Mouse (Mus musculus) adrenal gland, adult 18-20 months (tissue): ENCODE data around the gene Cwc22. TPM values are rescaled to one million over a fixed set of nuclear protein-coding genes. Genes with fewer than 3 reads are reported as not detected.
A peak's percentile ranks its signal among the peaks of the same experiment; 100 is the strongest.

Experiments used
- DNase-seq, 2 experiments: peaks; one replicate each; pipeline ENCODE4 v3.0.0; 2021 to 2022; ENCODE audit warnings: low spot score in 2 of 2
- total RNA-seq, 2 experiments: library from RNA; stranded (reverse); gene quantifications; 1 replicate in 1 of 2; 2 replicates in 1 of 2; pipeline ENCODE4 v1.2.3; 2021

The Cwc22 gene
- total RNA-seq, 2 experiments from 2014 or later = 24.4 to 26.6 TPM

DNA sequence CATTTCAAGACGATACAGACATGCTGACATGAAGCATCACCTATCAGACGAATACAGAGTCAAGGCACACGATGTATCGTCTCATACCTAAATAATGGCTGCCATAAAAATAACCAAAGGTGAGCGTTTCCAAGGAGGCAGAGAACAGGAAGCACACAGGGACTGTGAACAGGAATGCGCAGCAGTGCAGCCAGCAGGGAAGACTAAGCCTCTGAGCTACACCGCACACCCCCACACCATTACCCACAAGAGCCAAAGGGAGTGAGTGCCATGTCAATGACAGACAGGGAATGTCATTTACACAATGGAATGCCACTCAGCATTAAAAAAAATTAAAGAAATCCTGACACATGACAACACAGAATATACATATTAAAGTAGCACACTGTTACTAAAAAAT is 19.7 kb downstream of the Cwc22 start:
- DNase-seq = no peak

DNA sequence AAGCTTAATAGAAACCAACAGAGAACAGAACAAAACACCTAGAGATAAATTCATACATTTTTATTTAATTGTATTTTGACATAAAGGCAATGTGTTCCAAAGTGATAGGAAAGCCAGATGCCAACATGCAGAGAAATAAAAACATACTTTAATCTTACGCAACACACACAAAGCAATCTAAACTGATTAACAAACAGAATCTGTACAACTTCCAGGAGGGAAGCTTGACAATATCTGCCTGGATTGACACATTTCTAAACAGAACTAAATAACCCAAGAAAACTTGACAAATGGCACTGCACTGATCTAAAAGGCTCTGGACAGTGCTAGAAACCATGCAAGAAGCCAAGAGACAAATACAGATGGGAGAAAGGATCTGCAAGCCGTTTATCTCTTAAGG is 20.2 kb downstream of the Cwc22 start:
- DNase-seq = no peak

DNA sequence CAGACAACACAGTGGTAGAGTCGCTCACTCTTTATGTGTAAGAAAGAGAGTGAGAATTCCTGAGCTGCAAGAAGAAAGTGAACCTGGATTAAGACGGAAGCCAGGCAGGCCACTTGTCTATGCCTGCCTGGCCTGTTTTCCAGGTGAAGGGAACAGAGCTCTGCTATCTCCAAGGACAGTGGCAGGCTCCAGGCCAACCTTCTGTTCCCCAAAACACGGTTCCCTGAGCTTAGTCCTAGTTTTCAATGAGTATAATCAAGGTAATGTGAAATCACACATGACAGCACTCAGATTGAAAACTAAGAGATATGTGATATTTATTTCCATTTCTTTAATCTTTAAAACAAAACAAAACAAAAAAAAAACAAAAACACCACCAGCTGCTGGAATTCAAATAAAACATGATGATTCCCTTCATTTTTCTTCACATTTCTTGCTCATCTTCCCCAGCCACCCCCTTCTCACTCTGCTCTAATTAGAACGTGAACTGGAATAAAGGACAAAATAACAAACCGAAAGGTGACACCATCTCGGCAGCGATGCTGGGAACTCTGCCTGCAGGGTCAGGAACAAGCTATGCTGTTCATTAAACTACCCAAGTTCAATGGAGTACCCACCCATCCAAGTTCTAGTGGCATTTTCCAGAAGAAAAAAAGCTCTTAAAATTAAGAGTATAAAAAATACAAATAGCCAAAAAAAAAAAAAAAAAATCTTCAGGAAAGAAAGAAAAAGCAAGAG is 20.8 kb downstream of the Cwc22 start:
- DNase-seq = no peak

DNA sequence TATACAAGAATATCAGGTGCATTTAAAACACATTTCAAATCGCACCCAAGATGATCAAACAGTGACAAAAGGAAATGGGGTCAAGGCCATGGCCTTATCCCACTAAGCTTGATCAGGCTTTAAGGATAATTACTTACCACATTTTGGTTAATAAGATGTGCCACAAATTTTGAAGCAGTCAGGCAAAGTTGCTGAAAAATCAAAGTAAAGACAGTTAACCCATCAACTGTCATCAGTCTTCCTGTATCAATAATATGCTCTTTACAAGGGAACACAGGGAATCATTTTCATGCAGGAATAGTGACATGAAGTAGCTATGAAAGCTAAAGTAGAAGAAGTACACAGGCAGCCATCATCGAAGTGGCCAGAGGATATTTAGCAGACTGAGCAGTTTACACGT is 22.2 kb downstream of the Cwc22 start:
- DNase-seq = no peak

DNA sequence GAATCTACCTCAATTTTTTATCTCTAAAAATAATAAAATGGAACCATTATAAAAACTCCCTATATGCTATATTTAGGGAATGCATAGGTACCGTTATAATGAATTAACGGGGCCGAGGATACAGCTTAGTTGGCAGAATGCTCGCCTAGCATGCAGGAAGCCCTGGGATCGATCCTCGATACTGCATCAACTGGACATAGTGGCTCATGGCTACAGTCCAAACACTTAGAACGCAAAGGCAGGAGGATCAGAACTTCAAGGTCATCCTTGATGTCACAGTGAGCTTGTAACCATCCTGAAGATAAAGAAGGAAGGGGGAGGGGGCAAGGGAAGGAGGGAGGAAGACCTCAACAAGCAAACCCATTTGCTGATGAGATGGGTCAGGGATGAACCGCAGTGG is 23.0 kb downstream of the Cwc22 start:
- DNase-seq = no peak

DNA sequence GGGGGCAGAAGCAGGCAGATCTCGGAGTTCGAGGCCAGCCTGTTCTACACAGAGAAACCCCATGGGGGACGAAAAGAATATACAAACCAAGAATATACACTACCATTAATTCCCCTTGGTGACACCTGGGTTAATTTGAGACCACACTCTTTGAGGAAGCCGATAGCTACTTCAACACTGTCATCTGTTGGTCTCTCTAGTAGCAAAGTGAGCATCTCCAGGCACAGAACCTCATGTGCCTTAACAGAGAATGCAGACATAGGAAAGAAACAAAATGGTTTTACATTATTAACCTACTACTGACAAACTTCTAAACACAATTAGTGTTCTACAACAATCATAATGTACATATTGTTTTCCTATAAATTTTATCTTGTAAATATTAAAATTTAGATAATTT is 24.9 kb downstream of the Cwc22 start:
- no peak for DNase-seq

DNA sequence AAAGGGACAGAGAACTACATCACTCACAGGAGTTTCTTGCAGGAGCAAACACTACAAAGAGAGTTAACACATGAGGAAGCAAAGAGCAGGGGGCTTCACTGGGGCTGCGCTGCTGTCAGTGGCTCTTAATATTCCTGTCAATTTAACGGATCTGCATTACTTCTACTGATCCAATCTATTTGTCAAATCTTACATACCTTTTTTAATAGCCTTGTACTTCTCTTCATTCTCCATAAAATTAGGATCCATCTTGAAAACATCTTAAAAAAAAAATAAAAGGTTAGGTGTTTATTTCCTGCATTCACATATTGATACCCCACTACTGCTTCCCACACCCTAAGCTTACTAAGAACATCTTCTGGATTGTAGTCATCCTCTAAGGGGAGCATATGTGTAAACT is 25.6 kb downstream of the Cwc22 start:
- no peak for DNase-seq

DNA sequence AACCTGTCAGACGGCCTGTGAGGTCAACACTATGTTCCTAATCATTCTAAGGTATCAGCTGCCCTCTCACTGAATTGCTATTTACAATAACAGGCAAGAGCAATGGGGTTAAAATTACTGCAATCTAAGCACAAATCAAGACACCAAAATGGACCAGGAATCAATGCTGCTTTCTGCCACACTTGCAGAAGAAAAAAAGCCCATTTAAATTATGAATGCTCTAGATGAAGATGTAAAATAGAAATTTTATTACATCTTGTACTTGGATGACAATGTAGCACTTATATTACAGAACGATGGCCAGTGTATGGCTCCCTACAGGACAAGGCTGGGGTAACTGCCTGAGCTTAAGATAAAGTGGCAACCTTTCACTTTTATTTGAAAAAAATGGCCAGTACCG is 27.7 kb downstream of the Cwc22 start:
- DNase-seq = no peak

DNA sequence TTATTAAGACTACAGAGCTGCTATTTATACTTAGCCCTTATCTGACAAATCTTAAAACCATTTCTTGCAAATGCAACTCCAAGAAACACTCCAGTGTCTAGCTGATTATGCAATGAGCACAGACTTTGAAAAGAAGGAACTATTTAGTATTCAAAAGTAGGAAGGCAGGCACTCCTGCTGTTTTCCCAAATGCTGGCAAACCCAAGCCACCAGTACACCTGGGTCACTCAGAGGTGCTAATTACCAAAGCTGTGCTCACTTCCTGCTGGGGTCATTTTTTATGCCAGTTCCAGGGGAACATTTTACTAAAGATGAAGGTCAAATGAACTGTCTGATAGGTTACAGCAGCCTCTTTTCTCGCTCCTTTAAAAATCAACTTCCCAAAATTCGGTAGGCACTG is 28.2 kb downstream of the Cwc22 start:
- no peak for DNase-seq

DNA sequence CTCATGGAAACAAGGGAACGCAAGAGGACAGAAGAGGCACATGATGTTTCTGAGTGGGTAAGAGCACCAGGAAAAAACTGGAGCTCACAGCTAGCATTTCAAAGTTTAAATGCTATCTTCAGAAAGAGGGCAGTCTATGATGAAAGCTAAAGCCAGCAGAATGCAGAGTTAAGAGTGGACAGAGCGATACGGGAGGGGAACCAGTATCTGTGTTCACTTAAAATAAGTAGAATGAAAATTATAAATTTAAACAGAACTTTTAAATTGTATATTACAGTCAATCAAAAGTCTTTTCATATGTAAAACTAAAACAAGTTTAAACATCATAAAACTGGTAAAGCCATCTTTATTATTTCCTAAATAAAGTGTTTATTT is 28.8 kb downstream of the Cwc22 start:
- DNase-seq = no peak

DNA sequence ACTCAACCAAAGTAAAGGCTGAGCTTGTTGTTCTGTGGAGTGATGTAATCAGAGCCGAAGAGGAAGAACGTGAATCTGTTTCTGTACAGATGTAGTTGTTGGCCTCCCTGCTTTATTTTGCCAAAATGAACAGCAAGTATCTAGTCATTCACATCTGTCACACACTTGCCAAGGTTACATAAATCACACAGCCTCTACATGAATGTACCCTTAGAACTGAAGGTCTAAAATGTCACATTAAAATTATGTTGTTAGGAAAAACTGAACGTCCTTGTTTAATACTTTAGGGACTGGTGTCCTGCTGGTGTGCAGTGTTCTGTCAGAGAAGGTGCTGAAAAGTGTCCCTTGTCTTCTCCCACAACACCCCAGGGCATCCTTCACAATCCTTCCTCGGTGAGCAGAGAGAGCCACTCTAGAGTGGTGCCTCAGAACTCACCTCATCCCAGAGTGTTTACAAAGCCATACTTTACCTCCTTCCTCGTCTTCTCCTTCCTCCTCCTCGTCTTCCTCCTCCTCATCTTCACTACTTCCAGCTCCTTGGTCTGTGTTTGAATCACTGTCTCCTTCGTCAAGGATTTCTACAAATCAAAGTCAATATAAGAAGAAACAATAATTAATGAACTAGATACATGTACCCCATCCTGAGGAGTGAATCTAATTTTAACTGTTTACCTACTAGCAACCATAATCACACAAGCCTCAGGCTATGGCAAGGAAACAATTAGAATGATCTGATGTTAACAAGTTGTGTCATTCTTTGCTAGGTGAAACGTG is 29.4 kb downstream of the Cwc22 start:
- peak in 1 of 2 experiments; percentile 10 for DNase-seq

DNA sequence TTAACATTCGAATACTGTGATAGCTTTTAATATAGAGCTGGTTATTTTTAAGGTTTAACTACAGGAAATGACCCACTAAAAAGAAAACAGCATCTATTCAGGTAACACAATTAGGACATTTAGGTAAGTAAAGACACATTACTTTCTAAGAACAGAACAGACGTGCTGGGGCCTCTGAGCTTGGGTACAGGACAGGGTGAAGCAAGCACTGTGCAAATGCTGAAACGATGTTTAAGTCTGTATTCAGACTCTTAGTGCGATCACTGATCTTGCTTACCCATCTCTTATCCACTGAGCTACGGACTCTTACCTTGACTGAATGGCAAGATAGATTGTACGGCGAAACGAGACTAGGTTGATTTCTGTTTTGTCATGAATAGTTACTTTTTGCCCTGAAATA is 31.0 kb downstream of the Cwc22 start:
- DNase-seq = no peak

DNA sequence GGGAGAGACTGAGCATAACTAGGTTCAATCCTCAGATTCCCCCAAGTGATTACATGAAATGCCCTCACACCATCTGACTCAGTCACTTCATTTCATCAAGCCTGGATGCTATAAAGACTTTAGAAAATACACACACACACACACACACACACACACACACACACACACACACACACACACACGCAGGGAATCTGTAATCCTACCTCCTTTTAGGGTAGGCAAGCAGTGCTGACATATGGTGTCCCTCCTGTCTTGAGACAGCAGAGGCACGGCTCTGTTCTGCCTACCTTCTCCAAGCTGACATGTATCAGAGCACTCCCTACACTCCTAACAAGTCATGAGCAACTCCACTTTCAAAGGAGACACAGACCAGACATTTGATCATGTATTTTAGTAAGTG is 32.5 kb downstream of the Cwc22 start:
- DNase-seq = no peak

DNA sequence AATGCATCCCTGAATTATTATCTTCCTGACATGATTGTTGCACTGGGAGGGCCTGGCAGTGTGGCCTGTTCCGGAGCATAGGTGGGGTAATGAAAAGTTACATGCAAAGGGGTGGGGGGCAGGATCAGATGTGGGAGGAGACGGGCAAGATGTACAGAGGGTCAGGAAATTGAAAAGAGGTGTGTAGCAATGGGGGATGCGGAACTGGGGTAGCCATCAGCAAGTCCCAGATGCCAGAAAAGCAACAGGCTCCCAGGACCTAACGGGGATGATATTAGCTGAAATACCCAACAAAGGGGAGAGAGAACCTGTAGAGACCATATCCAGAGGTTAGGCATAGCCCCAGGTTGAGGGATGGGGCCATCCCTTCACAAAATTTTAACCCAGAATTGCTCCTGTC is 34.0 kb downstream of the Cwc22 start:
- no peak for DNase-seq

DNA sequence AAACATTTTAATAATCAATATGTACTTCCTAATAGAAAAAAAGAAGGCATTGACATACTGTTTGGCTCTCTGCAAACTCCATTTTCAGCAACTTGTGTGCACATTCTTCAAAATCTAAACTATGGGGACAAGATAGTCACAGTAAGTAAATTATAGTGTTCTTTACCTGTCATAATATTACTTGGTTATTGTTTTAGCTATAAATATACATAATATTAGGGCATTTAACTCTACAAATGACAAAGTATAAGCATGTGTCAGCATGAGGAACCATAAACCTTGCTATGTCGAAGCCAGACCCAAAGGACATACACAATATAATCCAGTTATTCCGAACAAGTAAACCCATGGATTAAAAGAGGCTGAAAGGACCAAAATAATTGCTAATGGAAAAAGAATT is 34.7 kb downstream of the Cwc22 start:
- DNase-seq = no peak

DNA sequence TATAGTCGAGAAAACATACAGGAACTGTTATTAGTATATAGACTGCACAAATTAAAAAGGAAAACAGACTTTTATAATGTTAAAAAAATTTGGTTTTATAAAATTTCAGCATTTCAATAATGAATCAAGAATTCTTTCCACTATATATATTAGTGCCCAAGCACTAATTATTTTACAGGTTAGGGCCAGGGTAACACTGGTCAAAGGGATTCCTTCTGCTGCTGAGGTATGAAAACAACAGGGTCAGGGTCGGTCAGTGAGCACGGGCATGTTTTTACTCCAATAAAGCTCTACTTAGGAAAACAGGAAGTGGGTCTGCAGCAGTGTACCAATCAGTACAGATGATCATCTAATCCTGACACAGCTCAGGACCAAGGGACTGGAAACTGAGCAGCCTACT is 36.0 kb downstream of the Cwc22 start:
- DNase-seq = no peak

DNA sequence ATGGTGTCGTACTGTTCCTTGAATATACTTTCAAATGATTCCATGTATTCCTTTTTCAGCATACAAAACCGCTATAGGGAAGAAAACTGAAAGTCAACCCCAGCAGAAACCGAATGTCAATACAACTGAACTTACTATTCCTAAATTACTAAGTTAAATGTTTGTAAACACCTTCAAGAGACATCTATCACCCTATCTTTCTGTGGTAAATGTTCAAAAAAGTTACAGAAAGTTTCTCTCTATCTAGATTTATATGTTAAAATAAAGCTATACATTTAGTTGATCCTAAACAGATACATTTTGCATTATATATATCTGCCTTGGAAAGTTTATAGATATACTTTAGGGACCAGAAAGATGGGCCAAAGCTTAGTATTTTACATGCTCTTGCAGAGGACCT is 39.0 kb downstream of the Cwc22 start:
- DNase-seq = no peak

DNA sequence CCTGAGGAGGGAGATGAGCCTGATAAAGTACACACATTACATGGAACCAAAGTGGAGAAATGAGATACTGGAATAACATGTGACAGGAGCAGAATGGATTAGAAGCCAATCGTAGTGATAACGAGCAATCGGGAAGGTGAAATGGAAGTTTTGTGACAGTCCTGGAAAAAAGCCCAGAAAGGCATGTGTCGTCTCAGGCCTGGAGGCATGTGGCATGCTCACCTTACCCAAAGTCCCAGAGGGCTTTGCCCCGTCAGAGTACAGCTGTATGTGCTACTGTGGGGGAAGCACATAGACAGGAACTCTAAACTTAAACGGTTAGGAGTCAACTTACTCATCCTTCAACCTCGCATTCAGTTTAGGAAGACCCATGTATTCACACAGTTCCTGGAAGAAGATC is 41.2 kb downstream of the Cwc22 start:
- DNase-seq = no peak

DNA sequence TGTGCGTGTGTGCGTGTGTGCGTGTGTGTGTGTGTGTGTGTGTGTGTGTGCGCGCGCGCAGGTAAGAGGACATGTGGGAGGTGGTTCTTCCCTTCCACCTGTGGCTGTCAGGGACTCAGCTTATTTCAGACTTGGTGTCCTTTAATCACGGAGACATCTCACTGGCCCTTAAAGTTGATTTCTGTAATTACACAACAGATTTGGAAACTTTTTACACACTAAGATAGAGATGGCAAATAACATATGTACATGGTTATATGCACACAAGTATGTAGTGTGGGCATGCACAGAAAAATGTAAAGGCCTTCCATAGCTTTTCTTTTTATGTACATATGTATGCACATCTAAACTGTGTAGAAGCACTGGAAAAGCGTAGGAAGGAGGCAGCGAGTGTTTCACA is 41.7 kb downstream of the Cwc22 start:
- DNase-seq = no peak

DNA sequence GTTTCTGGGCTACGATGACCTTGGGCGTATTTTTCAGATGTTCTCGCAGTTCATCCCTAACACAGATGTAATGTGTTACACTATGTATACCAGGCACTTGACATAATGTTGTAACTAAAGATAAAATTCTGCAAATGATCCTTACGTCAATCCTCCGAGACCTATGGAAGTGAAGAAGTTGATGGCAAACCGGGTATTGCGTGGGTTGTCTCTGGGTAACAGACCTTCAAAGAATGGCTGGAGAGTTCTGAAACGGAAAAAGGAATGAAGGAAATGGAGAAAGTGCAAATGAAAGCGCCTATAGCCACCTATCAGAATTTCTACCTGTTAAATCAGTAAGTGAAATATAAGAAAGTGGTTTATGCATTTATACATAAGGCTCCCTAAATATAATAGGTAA is 42.2 kb downstream of the Cwc22 start:
- no peak for DNase-seq

DNA sequence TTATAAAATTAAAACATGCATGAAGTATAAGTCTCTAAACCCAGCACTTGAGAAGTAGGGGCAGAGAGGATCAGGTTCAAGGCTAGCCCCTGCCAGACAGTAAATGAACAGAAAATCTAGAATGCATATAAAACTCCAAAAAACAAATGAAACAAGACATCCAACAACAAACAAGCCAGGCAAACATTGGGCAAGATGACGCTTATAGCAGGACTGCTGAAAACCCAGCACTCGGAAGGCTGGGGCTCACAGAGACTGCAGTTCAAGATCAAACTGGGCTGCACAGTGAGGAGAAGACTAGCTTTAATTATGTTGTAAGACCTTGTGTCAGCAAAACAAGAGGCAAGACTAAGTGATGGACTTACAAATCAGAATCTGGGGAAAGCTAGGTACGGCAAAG is 43.1 kb downstream of the Cwc22 start:
- no peak for DNase-seq

DNA sequence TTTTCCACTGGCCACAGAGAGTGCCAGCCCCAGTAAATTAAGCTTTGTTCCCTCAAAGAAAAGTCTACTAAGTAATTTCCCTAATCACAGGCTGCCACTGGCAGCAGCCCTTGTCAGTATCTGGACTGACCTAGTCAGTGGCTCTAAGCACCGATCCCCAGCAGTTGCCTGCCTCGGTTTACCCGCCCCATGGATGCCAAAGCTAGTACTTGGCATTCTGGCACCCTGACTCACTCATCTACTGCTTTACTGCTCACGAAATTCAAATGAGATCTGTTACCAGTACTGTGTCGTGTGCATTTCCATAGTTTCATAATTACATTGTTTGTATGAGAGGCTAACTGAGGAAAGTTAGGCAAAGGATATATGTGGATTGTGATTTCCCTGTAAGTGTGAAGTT is 44.9 kb downstream of the Cwc22 start:
- DNase-seq = no peak

DNA sequence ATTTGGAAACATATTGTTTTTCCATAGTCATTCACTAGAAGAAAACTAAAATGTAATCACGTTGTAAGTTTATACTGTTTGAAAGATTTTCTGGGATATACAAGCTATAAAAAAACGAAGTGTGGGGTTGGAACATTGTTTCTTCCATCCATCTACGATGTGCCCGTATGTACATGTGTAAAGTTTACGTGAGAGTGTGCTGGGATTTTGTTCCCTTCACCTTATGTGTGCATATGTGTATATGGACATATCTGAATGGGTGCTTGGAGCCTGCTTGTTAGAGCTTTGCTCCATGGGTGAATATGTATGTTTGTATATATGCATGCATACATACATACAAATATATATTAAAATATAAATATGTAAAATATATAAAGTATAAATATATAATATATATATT is 45.4 kb downstream of the Cwc22 start:
- no peak for DNase-seq
